Mouse (Mus musculus): ENCODE results near the gene Atad2b.

- no peak for TF ChIP-seq CTCF (conservative IDR thresholded peaks at IDR 0.05; ENCODE audit: insufficient read depth, insufficient read length, low read depth, low read length)
- no peak for TF ChIP-seq POLR2A (IDR thresholded peaks at IDR 0.05; ENCODE audit: low read depth, low read length)
These were observed 61.2 kb downstream of the Atad2b start for GRCm38 (mm10) chr12:4978324-4978723.

Measured in kidney, adult 2 months (tissue).